Mouse (Mus musculus) hindbrain, embryonic 11.5 days (tissue): ENCODE measurements around the gene Gm10775. TPM values are rescaled to one million over a fixed set of nuclear protein-coding genes. Genes with fewer than 3 reads are reported as not detected.
A peak's percentile ranks its signal among the peaks of the same experiment; 100 is the strongest.

ENCODE experiments used
- ATAC-seq: fragments of 200-750 bp; cut with Nextera tagmentation; 2 replicates; pipeline ENCODE4 v1.8.0; 2017; ENCODE audit warnings: mild to moderate bottlenecking, moderate TSS enrichment, moderate library complexity; ENCODE audit not compliant: low FRiP score
- DNase-seq: peaks from one replicate; pipeline ENCODE4 v3.0.0-alpha.2; 2015; ENCODE audit warnings: low spot score
- H3K27ac ChIP-seq: fragments of 300-500 bp; sonication (generic); 2 replicates; pipeline ENCODE4 v1.5.1; 2014; ENCODE audit warnings: mild to moderate bottlenecking, low read depth, low read length
- H3K27me3 ChIP-seq: fragments of 300-500 bp; sonication (generic); 2 replicates; pipeline ENCODE4 v1.6.1; 2014; ENCODE audit warnings: mild to moderate bottlenecking, low read length, moderate library complexity, mixed read lengths; ENCODE audit not compliant: control insufficient read depth, insufficient read depth
- H3K36me3 ChIP-seq: fragments of 300-500 bp; sonication (generic); 2 replicates; pipeline ENCODE4 v1.6.1; 2014; ENCODE audit warnings: mild to moderate bottlenecking, low read length, moderate library complexity, mixed read lengths; ENCODE audit not compliant: control insufficient read depth, insufficient read depth
- H3K4me1 ChIP-seq: fragments of 300-500 bp; sonication (generic); replicated peaks from 2 replicates; pipeline ENCODE4 v1.6.1; 2014; ENCODE audit warnings: low read length, mixed read lengths; ENCODE audit not compliant: control insufficient read depth, insufficient read depth
- H3K4me2 ChIP-seq: fragments of 300-500 bp; sonication (generic); replicated peaks from 2 replicates; pipeline ENCODE4 v1.6.1; 2014; ENCODE audit warnings: mild to moderate bottlenecking, low read depth, low read length
- H3K4me3 ChIP-seq: fragments of 300-500 bp; sonication (generic); 2 replicates; pipeline ENCODE4 v1.5.1; 2014; ENCODE audit warnings: low read depth, low read length
- H3K9ac ChIP-seq: fragments of 300-500 bp; sonication (generic); 2 replicates; pipeline ENCODE4 v1.6.1; 2014; ENCODE audit warnings: low read depth, low read length
- H3K9me3 ChIP-seq: fragments of 300-500 bp; sonication (generic); 2 replicates; pipeline ENCODE4 v1.6.1; 2016; ENCODE audit warnings: low read length; ENCODE audit not compliant: control insufficient read depth
- WGBS: fragments of 180-500 bp; shearing (Covaris S2); extraction: QIAGEN DNeasy Blood & Tissue Kit; methylation state at CpG from one replicate; pipeline ENCODE4 v1.1.7; 2014; 5-methylcytosine and 5-hydroxymethylcytosine counted together
- polyA plus RNA-seq: library from polyadenylated mRNA; unstranded; fragments of >200 nt; fragmentation: Nextera tagmentation; extraction: Ambion mirVana; gene quantifications from 2 replicates; pipeline ENCODE4 v1.2.1, GENCODE M21; 2014

Gene Gm10775
- not detected in 2 replicates for polyA plus RNA-seq

DNA sequence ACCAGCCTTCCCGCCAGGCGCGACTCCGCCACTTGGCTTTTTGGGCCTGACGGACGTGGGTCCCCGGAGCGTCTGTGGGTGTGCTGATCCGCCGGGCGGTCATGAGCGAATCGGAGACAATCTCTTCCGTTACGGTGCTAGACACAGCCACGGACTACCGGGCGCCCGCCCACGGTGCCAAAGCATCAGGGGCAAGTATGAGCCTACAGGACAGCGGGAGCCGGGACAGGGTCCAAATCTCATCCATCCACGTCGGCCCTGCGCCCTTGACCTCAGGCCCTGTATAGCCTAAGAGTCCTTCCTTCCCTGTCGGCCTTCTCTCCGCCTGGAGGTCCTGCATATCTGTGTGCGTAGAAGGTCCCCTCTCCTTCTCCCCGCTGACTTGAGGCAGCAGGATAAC is at the start of gene Gm10775:
Gene Gm10775, plus strand, starts transcription at position 301 of the 400 bp plus-strand sequence.
- peaks cover 5% of the 10 kb centered on the region; the same call in 1 of the 2 replicates for H3K36me3 ChIP-seq

DNA sequence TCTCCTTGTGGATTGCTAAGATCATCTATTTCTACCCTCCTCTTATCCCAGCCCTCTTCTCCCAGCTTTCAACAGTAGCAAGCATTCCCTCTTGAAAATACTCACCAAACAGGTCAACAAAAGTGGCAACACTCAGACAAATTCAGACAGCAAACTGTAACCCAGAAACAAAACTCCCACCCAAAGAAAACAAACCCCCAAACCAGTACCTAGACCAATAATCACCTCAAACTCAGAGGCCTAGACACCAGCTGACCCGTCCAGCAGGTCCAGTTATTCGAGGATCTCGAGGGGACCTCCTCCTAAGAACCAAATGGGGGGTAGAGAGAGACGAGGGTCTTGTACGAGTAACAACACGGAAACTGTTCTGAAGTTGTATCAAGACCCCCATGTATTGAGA is 33.4 kb upstream of the Gm10775 start:
- no peak overlapping the region for H3K4me2 ChIP-seq
- WGBS, result 70% methylated on average over 6 of the region's 6 CpGs
- DNase-seq, result no peak
- no peak for ATAC-seq
- H3K27me3 ChIP-seq, result no peaks in the 10 kb centered on the region
- H3K36me3 ChIP-seq, result no peaks in the 10 kb centered on the region
- no peak overlapping the region for H3K27ac ChIP-seq
- H3K9ac ChIP-seq, result no peak overlapping the region
- H3K9me3 ChIP-seq, result no peaks in the 10 kb centered on the region
- no peak overlapping the region for H3K4me3 ChIP-seq
- H3K4me1 ChIP-seq, result no peaks in the 10 kb centered on the region

More for the DNA sequence above, at the start of gene Gm10775:
- Histone ChIP-seq H3K4me1 (no peaks in the 10 kb centered on the region), H3K27me3 (peaks cover 4% of the 10 kb centered on the region; the same call in 1 of the 2 replicates), H3K4me3 (peak within 1 kb of the TSS; percentile 3; the same call in 1 of the 2 replicates), H3K4me2 (peak within 1 kb of the TSS; percentile 25; the same call in 1 of the 2 replicates), H3K9ac (no peak within 1 kb of the TSS), H3K27ac (no peak within 1 kb of the TSS), H3K9me3 (peaks cover 21% of the 10 kb centered on the region)
- WGBS, result 38% methylated on average over 29 of the region's 29 CpGs
- DNase-seq (no peak), ATAC-seq (no peak)

DNA sequence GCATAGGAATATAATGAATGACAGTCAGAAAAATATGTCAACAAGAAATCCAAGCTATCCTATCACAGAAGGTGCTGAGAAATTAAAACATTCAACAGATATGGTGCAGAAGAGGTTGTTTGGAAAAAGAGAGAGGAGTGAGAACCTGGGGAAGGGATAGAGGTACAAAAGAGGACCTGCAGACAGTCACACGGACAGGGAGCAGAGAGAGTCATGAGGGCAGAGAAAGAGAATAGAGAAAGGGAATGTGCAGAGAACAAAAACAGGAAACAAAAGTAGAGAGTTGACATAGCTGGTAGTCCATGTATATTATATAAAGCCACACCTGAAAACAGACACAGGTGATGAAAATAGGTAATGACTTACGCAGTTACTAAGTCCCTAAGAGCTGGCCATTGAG is 32.7 kb upstream of the Gm10775 start:
- 85% methylated on average over 2 of the region's 2 CpGs for WGBS
- ATAC-seq (no peak), DNase-seq (no peak)
- H3K4me2 ChIP-seq, result no peak overlapping the region
- H3K27me3 ChIP-seq, result no peaks in the 10 kb centered on the region
- no peak overlapping the region for H3K9ac ChIP-seq
- no peaks in the 10 kb centered on the region for H3K4me1 ChIP-seq
- no peak overlapping the region for H3K27ac ChIP-seq
- H3K9me3 ChIP-seq, result no peaks in the 10 kb centered on the region
- H3K4me3 ChIP-seq, result no peak overlapping the region
- H3K36me3 ChIP-seq, result no peaks in the 10 kb centered on the region

DNA sequence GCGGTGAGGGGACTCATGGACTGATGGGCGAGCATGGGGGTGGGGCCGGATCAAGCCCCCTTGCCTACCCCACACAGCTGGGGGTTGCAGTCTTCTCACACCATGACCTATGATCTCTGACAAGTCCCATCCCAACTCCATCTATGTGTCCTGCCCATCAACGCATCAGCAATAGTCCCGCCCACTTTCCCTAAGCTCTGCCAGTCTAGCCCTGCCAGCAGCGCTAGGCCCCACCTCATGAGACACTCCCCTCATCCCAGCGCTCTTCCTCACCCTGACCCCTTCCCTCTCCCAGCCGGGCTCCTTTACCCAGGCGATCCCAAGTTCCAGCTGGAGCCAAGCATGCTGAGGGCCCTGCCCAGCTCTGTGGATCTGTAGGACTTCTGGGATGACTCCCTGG is 22.1 kb upstream of the Gm10775 start:
- no peak overlapping the region for H3K9ac ChIP-seq
- H3K4me3 ChIP-seq, result no peak overlapping the region
- ATAC-seq (no peak), DNase-seq (no peak)
- no peak overlapping the region for H3K27ac ChIP-seq
- no peak overlapping the region for H3K4me2 ChIP-seq
- no peaks in the 10 kb centered on the region for H3K27me3 ChIP-seq
- no peaks in the 10 kb centered on the region; the same call in 1 of the 2 replicates for H3K9me3 ChIP-seq
- WGBS, result 73% methylated on average over 8 of the region's 9 CpGs
- no peaks in the 10 kb centered on the region for H3K36me3 ChIP-seq
- H3K4me1 ChIP-seq, result no peaks in the 10 kb centered on the region

DNA sequence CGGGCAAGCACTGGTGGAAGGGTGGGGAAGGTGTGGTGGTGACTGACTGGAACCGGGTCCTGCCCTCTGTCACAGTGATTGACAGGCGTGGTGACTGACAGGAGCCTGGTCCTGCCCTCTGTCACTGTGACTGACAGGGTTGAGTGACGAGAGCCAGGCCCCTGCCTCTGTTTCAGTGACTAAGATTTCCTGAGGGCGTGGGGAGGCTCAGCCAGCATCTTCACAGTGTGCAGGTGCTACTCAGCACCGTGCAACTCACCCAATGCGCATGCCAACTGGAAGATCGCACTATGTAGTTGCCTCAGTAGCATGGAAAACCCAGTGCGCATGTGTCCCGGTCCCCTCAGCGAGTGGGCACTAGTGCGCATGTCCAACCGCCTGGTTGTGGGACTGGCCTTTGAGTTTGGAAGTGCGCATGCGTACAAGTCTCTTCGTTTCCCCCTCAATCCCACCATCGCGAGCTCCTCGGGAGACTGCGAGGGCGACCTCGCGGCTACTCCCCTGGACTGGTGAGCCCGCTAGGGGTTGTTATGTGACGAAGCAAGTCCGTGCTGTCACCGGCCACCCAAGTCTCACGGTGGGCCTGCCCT is 18.7 kb upstream of the Gm10775 start:
- H3K4me1 ChIP-seq, result no peaks in the 10 kb centered on the region
- H3K27ac ChIP-seq, result peak overlapping the region; percentile 70; the same call in 1 of the 2 replicates
- H3K9me3 ChIP-seq, result peaks cover 2% of the 10 kb centered on the region; the same call in 1 of the 2 replicates
- peak overlapping the region; percentile 74 for H3K4me3 ChIP-seq
- peak; percentile 95 for ATAC-seq
- H3K36me3 ChIP-seq, result no peaks in the 10 kb centered on the region
- WGBS, result 1% methylated on average over 28 of the region's 28 CpGs
- peak; percentile 98 for DNase-seq
- H3K4me2 ChIP-seq, result peak overlapping the region; percentile 92
- H3K27me3 ChIP-seq, result no peaks in the 10 kb centered on the region
- H3K9ac ChIP-seq, result peak overlapping the region; percentile 62

DNA sequence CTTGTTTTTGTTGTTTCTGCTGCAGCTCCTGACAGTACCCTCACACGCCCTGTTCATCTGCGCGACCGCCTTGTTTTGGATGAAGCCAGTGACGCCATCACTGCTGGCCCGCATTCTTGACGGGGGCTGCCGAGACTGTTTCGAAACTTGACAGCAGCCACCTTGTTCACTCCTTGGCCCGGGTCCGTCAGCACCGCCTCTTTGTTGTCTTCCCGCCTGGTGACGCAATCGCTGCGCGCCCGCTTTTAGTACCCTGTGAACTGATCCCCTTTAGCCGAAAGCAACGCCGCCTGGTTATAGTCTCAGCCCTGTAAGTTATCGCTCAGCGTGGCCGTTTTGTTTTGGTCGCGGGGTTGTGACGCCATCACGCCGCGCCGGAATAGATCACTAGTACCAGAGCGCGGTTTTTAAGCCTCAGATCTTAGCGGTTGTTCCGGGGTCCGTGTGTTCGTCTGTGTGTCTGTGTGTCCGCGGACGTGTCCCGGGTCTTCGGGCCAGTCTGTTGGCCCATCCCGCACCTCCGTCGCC is 18.2 kb upstream of the Gm10775 start:
- DNase-seq, result peak; percentile 94
- Histone ChIP-seq H3K9me3 (peaks cover 6% of the 10 kb centered on the region; the same call in 1 of the 2 replicates), H3K27me3 (no peaks in the 10 kb centered on the region), H3K4me3 (peak overlapping the region; percentile 74), H3K27ac (peak overlapping the region; percentile 70; the same call in 1 of the 2 replicates), H3K4me1 (no peaks in the 10 kb centered on the region), H3K9ac (peak overlapping the region; percentile 65), H3K36me3 (peaks cover 2% of the 10 kb centered on the region; the same call in 1 of the 2 replicates), H3K4me2 (peak overlapping the region; percentile 92)
- under 1% methylated on average over 45 of the region's 45 CpGs for WGBS
- ATAC-seq, result peak; percentile 87

DNA sequence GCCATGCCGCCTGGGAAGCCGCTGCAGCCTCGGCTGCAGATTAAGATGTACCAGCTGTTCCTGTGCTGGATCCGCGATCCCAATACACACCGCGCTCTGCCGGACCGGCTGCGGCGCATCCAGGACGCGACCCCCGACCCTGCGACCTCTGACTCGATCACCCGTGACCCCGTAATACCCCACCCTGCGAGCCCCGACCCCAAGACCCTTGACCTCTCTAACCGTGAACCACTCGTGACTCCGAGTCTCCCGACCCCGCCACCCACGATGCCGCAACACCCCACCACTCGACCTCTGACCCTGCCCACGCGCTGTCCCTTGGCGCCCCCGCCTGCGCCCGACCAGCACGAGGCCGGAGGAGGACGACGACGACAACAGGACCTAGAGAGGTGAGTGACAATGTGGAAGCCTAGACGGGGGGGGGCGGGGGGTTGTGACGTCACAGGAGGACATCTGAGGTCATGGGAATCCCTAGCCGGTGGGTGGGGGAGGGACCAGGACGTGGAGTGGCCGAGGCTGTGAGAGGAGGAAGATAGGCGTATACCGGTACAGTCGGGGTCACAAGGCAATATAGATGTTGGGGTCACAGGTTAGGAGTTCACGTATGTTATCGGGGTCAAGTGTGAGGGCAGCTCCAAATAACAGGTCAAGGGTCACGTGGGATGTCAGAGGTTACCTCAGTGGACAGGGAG is 17.6 kb upstream of the Gm10775 start:
- Histone ChIP-seq H3K4me3 (peak overlapping the region; percentile 74), H3K4me1 (no peaks in the 10 kb centered on the region), H3K27me3 (no peaks in the 10 kb centered on the region), H3K9ac (peak overlapping the region; percentile 65), H3K36me3 (peaks cover 2% of the 10 kb centered on the region; the same call in 1 of the 2 replicates), H3K4me2 (peak overlapping the region; percentile 92), H3K9me3 (peaks cover 7% of the 10 kb centered on the region; the same call in 1 of the 2 replicates), H3K27ac (peak overlapping the region; percentile 20; the same call in 1 of the 2 replicates)
- DNase-seq (peak; percentile 35), ATAC-seq (peak; percentile 36)
- 2% methylated on average over 42 of the region's 51 CpGs for WGBS

DNA sequence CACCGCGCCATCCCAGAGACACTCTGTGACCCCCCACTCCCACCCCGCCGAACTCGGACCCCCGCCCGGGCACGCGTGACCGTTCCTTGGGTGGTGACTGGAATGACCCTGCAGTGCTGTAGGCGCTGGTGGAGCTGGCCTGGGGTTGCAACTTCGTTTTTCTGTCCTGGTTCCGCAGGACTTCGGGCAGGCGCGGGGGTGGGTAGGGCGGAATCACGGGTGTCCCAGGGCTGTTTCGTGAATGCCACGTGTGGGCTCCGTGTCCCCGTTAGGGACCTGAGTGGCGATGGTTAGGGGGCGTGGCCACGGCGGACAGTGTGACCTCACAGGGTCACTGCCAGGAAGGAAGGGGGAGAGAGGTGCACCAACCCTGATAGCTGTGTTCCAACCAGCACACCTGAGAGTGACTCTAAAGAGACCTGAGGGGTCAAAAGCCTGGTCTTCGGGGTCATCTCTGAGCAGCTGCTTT is 17.0 kb upstream of the Gm10775 start:
- Histone ChIP-seq H3K4me3 (peak overlapping the region; percentile 74), H3K36me3 (peaks cover 2% of the 10 kb centered on the region; the same call in 1 of the 2 replicates), H3K27me3 (no peaks in the 10 kb centered on the region), H3K9me3 (peaks cover 7% of the 10 kb centered on the region; the same call in 1 of the 2 replicates), H3K9ac (no peak overlapping the region), H3K4me1 (no peaks in the 10 kb centered on the region), H3K4me2 (peak overlapping the region; percentile 92), H3K27ac (no peak overlapping the region)
- no peak for DNase-seq
- no peak for ATAC-seq
- WGBS, result 38% methylated on average over 27 of the region's 27 CpGs
